Mouse (Mus musculus) ZHBTc4 (cell line): ENCODE measurements at regions not wholly inside any gene's neighbourhood (a gene's known extent, or its start where the extent isn't known, plus 50 kb on each side); places are given as distances from the start of the nearest gene placed in this dataset.

Experiments
- DNase-seq: peaks from one replicate; pipeline ENCODE4 v3.0.0-alpha.2; 2011; ENCODE audit warnings: low read depth, low spot score

DNA sequence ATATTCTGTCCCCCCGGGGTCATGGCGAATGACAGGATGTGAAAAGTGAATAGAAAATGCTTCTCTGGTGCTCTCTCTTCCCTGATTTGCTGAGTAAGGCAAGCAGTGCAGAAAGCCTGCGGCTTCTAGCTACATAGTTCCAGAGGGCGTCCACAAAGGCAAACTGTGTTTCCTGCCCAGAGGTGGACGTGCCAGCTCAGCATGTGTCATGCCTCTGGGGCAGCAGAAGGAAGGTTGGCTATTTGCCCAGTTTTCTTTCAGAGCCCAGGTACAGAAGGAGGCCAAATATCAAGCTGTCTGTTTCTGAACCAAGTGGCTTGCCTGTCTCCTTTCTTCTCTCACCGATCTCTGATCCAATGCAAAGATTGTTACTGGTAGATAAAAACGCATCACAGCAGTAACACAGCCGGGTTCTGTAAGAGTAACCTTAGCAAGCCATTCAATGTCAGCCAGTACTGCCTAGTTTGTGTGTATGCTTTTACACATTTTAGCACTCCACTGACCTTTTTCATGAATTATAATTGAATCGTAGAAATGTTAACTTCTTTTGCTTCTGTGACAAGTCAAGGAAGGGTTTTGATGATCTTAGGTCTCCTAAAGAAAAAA is 223.3 kb upstream of the Impg1 start:
- DNase-seq: no peak

DNA sequence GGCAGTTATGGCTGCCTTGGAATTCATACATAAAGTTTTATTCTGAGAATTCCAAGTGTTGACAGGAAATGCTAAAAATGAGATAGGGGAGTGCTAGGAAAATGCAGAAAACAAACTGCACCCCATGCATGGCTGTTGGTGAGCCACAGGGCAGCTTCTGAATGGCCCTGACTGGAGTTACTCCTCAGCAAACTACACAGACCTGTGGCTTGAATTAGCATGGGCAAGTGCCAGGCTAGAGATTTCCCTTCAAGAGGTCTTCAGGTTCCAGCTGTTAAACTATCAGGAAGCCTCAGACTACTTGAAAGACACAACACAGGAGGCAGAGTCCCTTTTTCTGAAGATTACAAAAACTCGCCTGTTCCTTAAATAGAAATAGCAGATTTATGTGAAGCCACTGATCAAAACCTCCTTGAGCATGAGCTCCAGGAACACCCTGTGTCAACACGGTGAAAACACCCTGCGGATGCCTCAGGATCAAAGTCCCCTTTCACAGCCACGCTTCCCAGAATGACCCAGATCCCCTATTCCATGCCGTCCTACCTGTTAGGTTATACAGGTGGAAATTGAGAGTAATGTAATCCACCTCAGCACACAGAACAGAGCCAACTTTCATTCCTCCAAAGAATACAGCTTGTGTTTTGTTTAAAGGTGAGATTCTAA is 217.9 kb upstream of the Impg1 start:
- DNase-seq: no peak

DNA sequence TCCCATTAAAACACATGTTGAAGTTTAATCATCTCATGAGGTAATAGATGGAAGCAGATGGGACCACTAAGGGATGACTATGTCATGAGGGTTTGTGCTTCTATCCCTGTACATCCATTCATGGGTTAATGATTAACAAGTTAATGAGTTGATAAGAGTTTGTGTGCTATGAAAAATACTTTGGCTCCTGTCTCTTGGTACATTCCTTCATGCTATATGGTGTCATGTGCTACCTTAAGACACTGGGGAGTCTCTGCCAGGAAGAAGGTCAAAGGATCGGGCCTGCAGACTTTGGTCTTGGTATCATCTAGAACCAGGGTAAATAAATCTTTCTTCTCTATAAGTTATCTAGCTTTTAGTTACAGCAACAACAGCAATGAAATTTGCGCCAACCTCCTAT is 216.4 kb upstream of the Impg1 start:
- no peak for DNase-seq

DNA sequence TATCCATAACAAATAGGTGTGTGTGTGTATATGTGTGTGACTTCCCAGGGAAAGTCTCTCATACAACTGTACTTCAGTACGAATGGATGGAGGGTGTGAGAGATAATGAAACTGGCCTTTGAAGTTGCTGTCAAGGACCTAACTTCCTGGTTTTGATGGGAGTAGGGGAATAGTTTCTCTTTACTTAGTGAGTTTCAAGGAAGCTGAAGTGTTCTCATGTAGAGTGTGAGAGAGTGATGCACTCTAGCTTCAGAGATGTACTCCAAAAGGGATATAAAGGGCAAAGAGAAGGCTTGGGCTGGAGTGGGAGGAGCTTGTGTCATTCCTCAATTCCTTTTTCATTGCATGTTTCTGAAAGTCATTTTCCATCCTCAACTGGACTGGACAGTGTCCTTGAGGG is 206.2 kb upstream of the Impg1 start:
- no peak for DNase-seq

DNA sequence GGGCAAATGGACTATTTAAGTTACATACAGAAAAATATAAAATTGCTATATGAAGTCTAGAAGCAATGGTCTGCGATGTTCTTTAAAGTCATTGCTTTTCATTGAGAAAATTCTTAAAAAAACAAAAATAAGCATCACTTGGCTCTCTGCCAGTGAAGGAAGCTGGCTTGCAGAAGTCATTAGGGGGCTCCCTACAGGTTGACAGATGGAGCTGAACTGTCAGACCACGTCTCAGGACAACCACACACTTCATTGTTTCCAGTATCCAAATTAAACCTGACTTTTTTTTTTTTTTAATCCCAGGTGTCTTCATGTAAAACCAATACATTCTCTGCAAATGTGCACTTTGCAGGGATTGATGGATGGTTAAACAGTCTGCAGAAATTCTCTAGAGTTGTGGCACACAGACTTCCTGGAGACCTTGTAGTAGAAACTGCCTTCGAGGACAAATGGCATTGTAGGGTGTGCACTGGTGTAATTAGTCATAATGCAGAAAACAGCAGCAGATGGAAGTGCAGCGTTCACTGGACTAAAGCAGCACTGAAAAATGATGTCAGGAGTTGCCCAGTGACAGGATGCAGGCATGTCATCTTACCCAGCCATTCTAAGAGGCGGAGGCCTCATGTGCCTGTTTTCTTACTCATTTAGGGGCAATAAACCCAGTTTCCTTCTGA is 203.4 kb upstream of the Impg1 start:
- no peak for DNase-seq

DNA sequence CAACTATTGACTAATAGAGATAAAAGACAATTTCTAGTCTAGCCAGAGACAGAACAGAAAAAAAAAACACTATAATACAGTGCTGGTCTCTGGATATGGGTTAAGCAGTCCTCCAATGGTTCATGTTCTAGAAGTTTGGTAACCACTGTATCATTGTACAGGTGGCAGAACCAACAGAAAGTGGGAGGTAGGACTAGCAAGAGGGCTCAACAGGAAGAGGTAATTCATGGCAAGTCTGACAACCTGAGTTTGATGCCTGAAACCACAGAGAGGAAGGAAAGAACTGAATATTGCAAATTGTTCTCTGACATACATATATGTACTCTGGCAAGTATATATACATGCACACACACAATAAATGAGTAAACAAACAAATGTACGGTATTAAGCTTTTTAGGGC is 193.5 kb upstream of the Impg1 start:
- DNase-seq: no peak

DNA sequence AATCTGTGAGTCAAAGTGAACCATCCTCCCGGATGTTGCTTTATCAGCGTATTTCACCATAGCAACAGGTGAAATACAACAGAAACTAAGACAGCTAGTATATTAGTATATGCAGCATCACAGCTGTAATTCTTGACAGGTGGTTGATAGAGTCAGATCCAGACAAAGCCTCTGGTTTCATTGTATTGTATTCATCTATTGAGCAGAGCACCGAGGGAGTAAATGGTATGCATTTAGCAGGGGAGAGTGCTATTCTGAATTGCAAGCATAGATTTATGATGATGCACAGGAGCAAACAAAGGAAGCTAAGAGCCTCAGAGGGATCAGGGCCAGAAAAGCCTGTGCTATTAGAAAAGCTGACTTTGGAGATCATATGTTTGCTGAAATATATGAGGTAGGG is 149.8 kb upstream of the Impg1 start:
- no peak for DNase-seq

DNA sequence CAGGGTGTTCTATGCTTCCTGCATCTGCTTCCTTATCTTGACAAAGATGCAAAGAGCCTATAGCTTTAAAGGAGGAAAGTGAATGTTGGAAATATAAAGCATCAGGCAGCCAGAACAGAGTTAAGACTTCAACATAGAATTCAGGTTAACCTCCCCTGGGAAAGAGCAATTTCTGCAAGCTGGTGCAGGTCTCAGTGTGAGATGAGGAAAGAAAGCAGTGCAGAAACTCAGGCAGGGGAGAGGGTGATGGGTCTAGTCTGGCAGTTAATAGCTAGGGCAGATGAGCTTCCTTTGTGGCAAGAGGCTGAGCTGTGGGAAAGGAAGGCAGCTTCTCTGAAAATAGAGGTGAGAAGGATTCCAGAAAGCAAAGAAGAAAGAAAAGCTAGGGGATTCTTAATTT is 134.7 kb upstream of the Impg1 start:
- DNase-seq: no peak

DNA sequence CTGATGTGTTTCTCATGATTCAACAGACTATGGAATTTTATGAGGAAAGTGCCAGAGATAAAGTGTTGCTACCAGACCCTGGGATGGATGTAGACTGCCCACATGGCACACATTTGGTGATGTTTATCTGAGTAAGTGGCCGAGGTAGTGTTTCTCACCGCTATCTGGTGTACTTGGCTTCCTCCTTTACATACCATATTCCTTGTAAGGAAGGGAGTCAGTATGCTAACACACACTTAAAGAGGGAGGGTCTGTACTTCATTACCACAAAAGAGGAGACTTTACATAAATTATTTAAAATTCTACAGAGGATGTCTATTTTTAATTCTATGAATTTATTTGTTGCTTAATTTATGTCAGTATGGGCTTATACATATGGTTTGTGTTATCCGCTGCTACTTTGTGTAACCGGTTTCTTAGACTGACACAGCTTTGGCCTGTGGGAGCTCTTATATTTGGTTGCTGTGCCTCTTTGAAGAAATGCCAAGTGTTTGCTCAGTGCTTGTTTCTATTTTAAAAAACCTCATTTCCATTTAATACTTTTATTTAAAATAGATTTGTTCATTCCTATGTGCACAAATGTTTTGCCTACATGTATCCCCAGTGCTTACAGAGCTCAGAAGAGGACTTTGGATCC is 100.2 kb upstream of the Impg1 start:
- no peak for DNase-seq

DNA sequence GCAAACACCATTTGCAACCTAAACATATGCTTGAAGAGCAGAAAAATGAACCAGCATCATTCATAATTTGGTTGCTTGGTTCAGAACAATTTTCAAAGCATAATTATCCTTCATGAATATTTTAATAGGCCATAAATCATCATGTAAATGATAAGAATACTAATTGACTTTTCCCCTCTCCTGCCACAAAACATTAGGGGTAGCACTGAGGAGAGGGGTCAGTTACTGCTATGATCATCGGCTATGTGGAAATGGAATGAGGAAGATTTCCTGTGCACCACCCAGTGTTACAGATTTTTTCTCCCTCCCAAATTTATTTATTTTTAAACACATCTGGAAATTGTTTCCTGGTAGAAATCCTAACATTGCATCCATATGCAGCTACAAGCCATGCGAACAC is 98.4 kb upstream of the Impg1 start:
- DNase-seq: no peak

DNA sequence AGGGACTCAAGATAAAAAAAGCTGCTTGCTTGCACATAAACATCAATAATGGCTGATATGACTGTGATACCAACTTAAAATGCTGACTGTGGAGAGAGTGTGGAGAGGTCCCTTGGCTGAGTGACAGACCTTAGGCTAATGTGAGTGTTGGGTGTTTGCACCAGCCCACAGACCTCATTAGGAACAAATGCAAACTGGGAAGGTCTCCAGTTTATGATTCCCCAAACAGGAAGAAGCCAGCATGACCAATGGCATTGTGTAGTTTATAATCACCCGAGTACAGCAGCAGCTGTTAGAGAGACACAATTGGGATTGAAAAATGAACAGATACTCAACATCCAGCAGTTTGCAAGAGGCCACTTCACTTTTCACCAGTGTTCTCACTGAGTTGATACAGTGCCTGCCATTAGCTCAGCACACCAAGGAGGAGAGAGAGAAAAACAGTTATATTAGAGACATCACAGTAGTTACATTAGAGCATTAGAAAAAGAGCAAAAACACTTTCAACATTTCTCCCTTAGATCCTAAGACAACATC is 90.3 kb upstream of the Impg1 start:
- no peak for DNase-seq
